Mouse (Mus musculus): ENCODE measurements at regions not wholly inside any gene's neighbourhood (a gene's known extent, or its start where the extent isn't known, plus 50 kb on each side); places are given as distances from the start of the nearest gene placed in this dataset.

GRCm38 (mm10) chr8:103919324-103919723 is 182.1 kb upstream of the Cdh5 start:
- H3K9ac ChIP-seq (replicated peaks; ENCODE audit: low read depth, low read length): no peak overlapping the region
- H3K27ac ChIP-seq (ENCODE audit: low read depth): no peak overlapping the region
- no peaks in the 10 kb centered on the region for H3K4me1 ChIP-seq (ENCODE audit: control insufficient read depth, insufficient read depth)
- no peak overlapping the region for H3K4me2 ChIP-seq (ENCODE audit: low read depth, low read length)
- H3K4me3 ChIP-seq (ENCODE audit: low read depth, low read length): no peak overlapping the region
- DNase-seq (ENCODE audit: low spot score) (no peak), ATAC-seq (ENCODE audit: insufficient read depth, low read depth) (no peak)
- 82% methylated on average over 3 of the region's 3 CpGs for WGBS
- H3K27me3 ChIP-seq (ENCODE audit: control insufficient read depth, insufficient read depth, low read length): no peaks in the 10 kb centered on the region
- H3K36me3 ChIP-seq (replicated peaks; ENCODE audit: control insufficient read depth, insufficient read depth, low read length): no peaks in the 10 kb centered on the region
- TF ChIP-seq CTCF (IDR thresholded peaks at IDR 0.05; ENCODE audit: low read depth) (no peak), EP300 (IDR thresholded peaks at IDR 0.05; ENCODE audit: low read depth) (no peak)
- H3K9me3 ChIP-seq (replicated peaks; ENCODE audit: control insufficient read depth, low read length): no peaks in the 10 kb centered on the region

GRCm38 (mm10) chr8:103921621-103922020 is 179.8 kb upstream of the Cdh5 start:
- no peak overlapping the region for H3K4me3 ChIP-seq (ENCODE audit: low read depth, low read length)
- no peaks in the 10 kb centered on the region for H3K9me3 ChIP-seq (replicated peaks; ENCODE audit: control insufficient read depth, low read length)
- H3K27me3 ChIP-seq (ENCODE audit: control insufficient read depth, insufficient read depth, low read length): no peaks in the 10 kb centered on the region
- DNase-seq (ENCODE audit: low spot score): no peak
- no peaks in the 10 kb centered on the region for H3K4me1 ChIP-seq (ENCODE audit: control insufficient read depth, insufficient read depth)
- no peak overlapping the region for H3K4me2 ChIP-seq (ENCODE audit: low read depth, low read length)
- no peak overlapping the region for H3K27ac ChIP-seq (ENCODE audit: low read depth)
- no peaks in the 10 kb centered on the region for H3K36me3 ChIP-seq (replicated peaks; ENCODE audit: control insufficient read depth, insufficient read depth, low read length)
- TF ChIP-seq CTCF (IDR thresholded peaks at IDR 0.05; ENCODE audit: low read depth) (no peak), EP300 (IDR thresholded peaks at IDR 0.05; ENCODE audit: low read depth) (no peak)
- 78% methylated on average over 4 of the region's 4 CpGs for WGBS
- no peak for ATAC-seq (ENCODE audit: insufficient read depth, low read depth)
- no peak overlapping the region for H3K9ac ChIP-seq (replicated peaks; ENCODE audit: low read depth, low read length)

GRCm38 (mm10) chr8:103922746-103923145 is 178.7 kb upstream of the Cdh5 start:
- no peaks in the 10 kb centered on the region for H3K9me3 ChIP-seq (replicated peaks; ENCODE audit: control insufficient read depth, low read length)
- ATAC-seq (ENCODE audit: insufficient read depth, low read depth) (no peak), DNase-seq (ENCODE audit: low spot score) (no peak)
- no peak overlapping the region for H3K27ac ChIP-seq (ENCODE audit: low read depth)
- no peaks in the 10 kb centered on the region for H3K4me1 ChIP-seq (ENCODE audit: control insufficient read depth, insufficient read depth)
- no peaks in the 10 kb centered on the region for H3K27me3 ChIP-seq (ENCODE audit: control insufficient read depth, insufficient read depth, low read length)
- no peak overlapping the region for H3K9ac ChIP-seq (replicated peaks; ENCODE audit: low read depth, low read length)
- H3K36me3 ChIP-seq (replicated peaks; ENCODE audit: control insufficient read depth, insufficient read depth, low read length): no peaks in the 10 kb centered on the region
- no peak for TF ChIP-seq EP300 (IDR thresholded peaks at IDR 0.05; ENCODE audit: low read depth)
- TF ChIP-seq CTCF (IDR thresholded peaks at IDR 0.05; ENCODE audit: low read depth): no peak
- no peak overlapping the region for H3K4me3 ChIP-seq (ENCODE audit: low read depth, low read length)
- no peak overlapping the region for H3K4me2 ChIP-seq (ENCODE audit: low read depth, low read length)
- WGBS: 79% methylated on average over 2 of the region's 2 CpGs

GRCm38 (mm10) chr8:103932681-103933080 is 168.7 kb upstream of the Cdh5 start:
- TF ChIP-seq EP300 (IDR thresholded peaks at IDR 0.05; ENCODE audit: low read depth) (no peak), CTCF (IDR thresholded peaks at IDR 0.05; ENCODE audit: low read depth) (no peak)
- H3K4me1 ChIP-seq (ENCODE audit: control insufficient read depth, insufficient read depth): no peaks in the 10 kb centered on the region
- H3K4me3 ChIP-seq (ENCODE audit: low read depth, low read length): no peak overlapping the region
- no peaks in the 10 kb centered on the region for H3K36me3 ChIP-seq (replicated peaks; ENCODE audit: control insufficient read depth, insufficient read depth, low read length)
- no peak for DNase-seq (ENCODE audit: low spot score)
- no peak for ATAC-seq (ENCODE audit: insufficient read depth, low read depth)
- no peak overlapping the region for H3K9ac ChIP-seq (replicated peaks; ENCODE audit: low read depth, low read length)
- no peak overlapping the region for H3K27ac ChIP-seq (ENCODE audit: low read depth)
- H3K4me2 ChIP-seq (ENCODE audit: low read depth, low read length): no peak overlapping the region
- H3K9me3 ChIP-seq (replicated peaks; ENCODE audit: control insufficient read depth, low read length): no peaks in the 10 kb centered on the region
- 72% methylated on average over 1 of the region's 1 CpGs for WGBS
- no peaks in the 10 kb centered on the region for H3K27me3 ChIP-seq (ENCODE audit: control insufficient read depth, insufficient read depth, low read length)

GRCm38 (mm10) chr8:103936491-103936890 is 164.9 kb upstream of the Cdh5 start:
- H3K36me3 ChIP-seq (replicated peaks; ENCODE audit: control insufficient read depth, insufficient read depth, low read length): no peaks in the 10 kb centered on the region
- DNase-seq (ENCODE audit: low spot score): no peak
- H3K27me3 ChIP-seq (ENCODE audit: control insufficient read depth, insufficient read depth, low read length): no peaks in the 10 kb centered on the region
- H3K4me1 ChIP-seq (ENCODE audit: control insufficient read depth, insufficient read depth): 0 out of 2 replicates have a peak, but pooled peaks cover 4% of the 10 kb centered on the region
- TF ChIP-seq EP300 (IDR thresholded peaks at IDR 0.05; ENCODE audit: low read depth): no peak
- no peak for TF ChIP-seq CTCF (IDR thresholded peaks at IDR 0.05; ENCODE audit: low read depth)
- no peak overlapping the region for H3K27ac ChIP-seq (ENCODE audit: low read depth)
- 60% methylated on average over 3 of the region's 3 CpGs for WGBS
- no peak overlapping the region for H3K9ac ChIP-seq (replicated peaks; ENCODE audit: low read depth, low read length)
- H3K4me3 ChIP-seq (ENCODE audit: low read depth, low read length): no peak overlapping the region
- no peak overlapping the region for H3K4me2 ChIP-seq (ENCODE audit: low read depth, low read length)
- ATAC-seq (ENCODE audit: insufficient read depth, low read depth): no peak
- peaks cover 9% of the 10 kb centered on the region; the same call in 1 of the 2 replicates for H3K9me3 ChIP-seq (replicated peaks; ENCODE audit: control insufficient read depth, low read length)
